Mouse (Mus musculus) midbrain, postnatal 0 days (tissue): ENCODE data around the gene Ube2e3. TPM values are rescaled to one million over a fixed set of nuclear protein-coding genes. Genes with fewer than 3 reads are reported as not detected.

Experiments used
- ATAC-seq: fragments of 200-750 bp; cut with Nextera tagmentation; 2 replicates; pipeline ENCODE4 v1.8.0; 2017; ENCODE audit warnings: moderate number of reproducible peaks, mild to moderate bottlenecking, moderate TSS enrichment, moderate library complexity; ENCODE audit not compliant: low FRiP score
- DNase-seq: peaks from one replicate; pipeline ENCODE4 v3.0.0-alpha.2; 2015; ENCODE audit warnings: low spot score
- H3K27ac ChIP-seq: fragments of 300-500 bp; sonication (generic); 2 replicates; pipeline ENCODE4 v1.5.1; 2014; ENCODE audit warnings: low read depth, mild to moderate bottlenecking, low read length, mixed read lengths
- H3K27me3 ChIP-seq: fragments of 300-500 bp; sonication (generic); 2 replicates; pipeline ENCODE4 v1.6.1; 2014; ENCODE audit warnings: low read length, control low read depth, mixed read lengths; ENCODE audit not compliant: insufficient read depth
- H3K36me3 ChIP-seq: fragments of 300-500 bp; sonication (generic); 2 replicates; pipeline ENCODE4 v1.6.1; 2014; ENCODE audit warnings: low read length, control low read depth, mixed read lengths; ENCODE audit not compliant: insufficient read depth
- H3K4me1 ChIP-seq: fragments of 300-500 bp; sonication (generic); 2 replicates; pipeline ENCODE4 v1.6.1; 2014; ENCODE audit warnings: mild to moderate bottlenecking, control low read depth, antibody characterized with exemption, low read length, mixed read lengths; ENCODE audit not compliant: insufficient read depth
- H3K4me2 ChIP-seq: fragments of 300-500 bp; sonication (generic); 2 replicates; pipeline ENCODE4 v1.6.1; 2014; ENCODE audit warnings: low read depth, mild to moderate bottlenecking, low read length, mixed read lengths; ENCODE audit not compliant: poor library complexity, severe bottlenecking
- H3K4me3 ChIP-seq: fragments of 300-500 bp; sonication (generic); 2 replicates; pipeline ENCODE4 v1.5.1; 2014; ENCODE audit warnings: low read depth, mild to moderate bottlenecking, low read length, moderate library complexity
- H3K9ac ChIP-seq: fragments of 300-500 bp; sonication (generic); replicated peaks from 2 replicates; pipeline ENCODE4 v1.6.1; 2014; ENCODE audit warnings: mild to moderate bottlenecking, low read length, moderate library complexity, mixed read lengths; ENCODE audit not compliant: poor library complexity, severe bottlenecking
- H3K9me3 ChIP-seq: fragments of 300-500 bp; sonication (generic); 2 replicates; pipeline ENCODE4 v1.6.1; 2016; ENCODE audit warnings: low read length, control low read depth
- CTCF ChIP-seq: IDR thresholded peaks from 2 replicates; pipeline ENCODE4 v1.5.1; 2016; ENCODE audit warnings: antibody characterized with exemption, mild to moderate bottlenecking
- WGBS: fragments of 180-500 bp; shearing (Covaris S2); extraction: QIAGEN DNeasy Blood & Tissue Kit; methylation state at CpG from one replicate; pipeline ENCODE4 v1.1.7; 2014; 5-methylcytosine and 5-hydroxymethylcytosine counted together
- polyA plus RNA-seq: library from polyadenylated mRNA; unstranded; fragments of >200 nt; fragmentation: Nextera tagmentation; extraction: Ambion mirVana; gene quantifications from 2 replicates; pipeline ENCODE4 v1.2.1, GENCODE M21; 2015
- total RNA-seq: library from RNA; depleted of rRNA; stranded (reverse); fragments of >200 nt; gene quantifications from 2 replicates; pipeline ENCODE4 v1.2.3, GENCODE M21; 2014

The Ube2e3 gene
- total and polyA plus RNA-seq, 2 experiments from 2014 or later: 196 to 200 TPM

GRCm38 (mm10) chr2:78927625-78928024 is 59.7 kb downstream of the Ube2e3 start:
- Histone ChIP-seq H3K4me2 (no peak overlapping the region), H3K9ac (no peak overlapping the region), H3K4me3 (no peak overlapping the region), H3K4me1 (no peaks in the 10 kb centered on the region), H3K9me3 (no peaks in the 10 kb centered on the region), H3K27me3 (no peaks in the 10 kb centered on the region), H3K27ac (no peak overlapping the region), H3K36me3 (no peaks in the 10 kb centered on the region)
- no peak for TF ChIP-seq CTCF
- DNase-seq (no peak), ATAC-seq (no peak)
- WGBS: 81% methylated on average over 3 of the region's 3 CpGs

GRCm38 (mm10) chr2:78928080-78928479 is 60.2 kb downstream of the Ube2e3 start:
- H3K4me1 ChIP-seq: no peaks in the 10 kb centered on the region
- H3K36me3 ChIP-seq: no peaks in the 10 kb centered on the region
- no peak overlapping the region for H3K27ac ChIP-seq
- H3K9me3 ChIP-seq: no peaks in the 10 kb centered on the region
- H3K9ac ChIP-seq: no peak overlapping the region
- DNase-seq (no peak), ATAC-seq (no peak)
- no peak for TF ChIP-seq CTCF
- 70% methylated on average over 5 of the region's 5 CpGs for WGBS
- H3K4me3 ChIP-seq: no peak overlapping the region
- H3K4me2 ChIP-seq: no peak overlapping the region
- no peaks in the 10 kb centered on the region for H3K27me3 ChIP-seq

DNA sequence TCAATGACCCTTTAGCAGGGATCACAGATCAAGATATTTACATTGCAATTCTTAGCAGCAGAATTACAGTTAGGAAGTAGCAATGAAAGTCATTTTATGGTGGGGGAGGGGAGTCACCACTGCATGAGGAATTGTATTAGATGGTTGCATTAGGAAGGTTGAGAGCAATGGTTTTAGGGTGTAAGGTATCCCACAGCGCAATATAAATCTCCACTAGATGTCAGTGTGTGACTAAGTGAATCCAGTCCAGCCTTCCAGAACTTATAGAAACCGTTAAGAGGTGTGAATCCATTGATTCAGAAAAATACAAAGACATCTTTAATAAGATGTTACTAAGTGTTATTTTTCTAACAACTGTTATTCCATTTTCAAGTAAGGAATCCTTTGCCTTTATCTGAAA is 63.4 kb downstream of the Ube2e3 start:
- Histone ChIP-seq H3K4me1 (no peaks in the 10 kb centered on the region), H3K36me3 (no peaks in the 10 kb centered on the region), H3K27me3 (no peaks in the 10 kb centered on the region), H3K9ac (no peak overlapping the region), H3K9me3 (no peaks in the 10 kb centered on the region), H3K27ac (no peak overlapping the region), H3K4me3 (no peak overlapping the region), H3K4me2 (no peak overlapping the region)
- TF ChIP-seq CTCF: peak; percentile 65
- WGBS: 50% methylated on average over 2 of the region's 2 CpGs
- ATAC-seq (no peak), DNase-seq (peak; percentile 41)

DNA sequence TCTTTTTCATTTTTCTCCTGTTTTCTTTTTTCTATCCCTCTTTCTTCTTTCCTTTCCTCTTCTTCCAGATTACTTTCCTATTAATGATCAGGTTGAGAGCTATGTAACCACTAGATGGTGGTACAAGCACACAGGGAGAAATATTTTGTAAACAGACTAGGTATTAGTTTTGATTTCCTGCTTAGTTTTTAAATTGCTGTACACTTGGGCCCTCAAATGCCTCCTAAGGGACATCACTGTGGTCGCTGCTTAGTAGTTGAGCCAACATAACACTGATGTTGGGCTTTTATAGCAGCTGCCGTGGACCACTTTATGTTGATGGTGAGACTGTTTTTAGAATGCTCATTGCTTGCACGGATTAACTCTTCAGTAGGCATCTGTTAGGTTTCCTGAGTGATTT is 91.5 kb downstream of the Ube2e3 start:
- H3K27ac ChIP-seq: no peak overlapping the region
- peak; percentile 66 for DNase-seq
- no peaks in the 10 kb centered on the region for H3K36me3 ChIP-seq
- H3K4me1 ChIP-seq: no peaks in the 10 kb centered on the region
- peak overlapping the region; percentile 29 for H3K4me2 ChIP-seq
- no peak overlapping the region for H3K9ac ChIP-seq
- H3K9me3 ChIP-seq: no peaks in the 10 kb centered on the region
- no peaks in the 10 kb centered on the region for H3K27me3 ChIP-seq
- 37% methylated on average over 3 of the region's 3 CpGs for WGBS
- peak; percentile 95 for TF ChIP-seq CTCF
- ATAC-seq: no peak
- H3K4me3 ChIP-seq: no peak overlapping the region

GRCm38 (mm10) chr2:78960288-78960687 is 92.4 kb downstream of the Ube2e3 start:
- Histone ChIP-seq H3K36me3 (no peaks in the 10 kb centered on the region), H3K4me2 (no peak overlapping the region), H3K9me3 (no peaks in the 10 kb centered on the region), H3K27ac (no peak overlapping the region), H3K4me1 (no peaks in the 10 kb centered on the region), H3K9ac (no peak overlapping the region), H3K4me3 (no peak overlapping the region), H3K27me3 (no peaks in the 10 kb centered on the region)
- no peak for TF ChIP-seq CTCF
- 83% methylated on average over 5 of the region's 5 CpGs for WGBS
- ATAC-seq: no peak
- DNase-seq: no peak

- Histone ChIP-seq H3K4me1 (no peaks in the 10 kb centered on the region), H3K27ac (no peak overlapping the region), H3K4me2 (no peak overlapping the region), H3K36me3 (no peaks in the 10 kb centered on the region), H3K4me3 (no peak overlapping the region), H3K27me3 (no peaks in the 10 kb centered on the region), H3K9me3 (no peaks in the 10 kb centered on the region), H3K9ac (no peak overlapping the region)
- no peak for TF ChIP-seq CTCF
- 47% methylated on average over 7 of the region's 7 CpGs for WGBS
- DNase-seq (peak; percentile 68), ATAC-seq (no peak)
These were observed 93.1 kb downstream of the Ube2e3 start for GRCm38 (mm10) chr2:78961023-78961422.
